Mouse (Mus musculus) adrenal gland, postnatal 14 days (tissue): ENCODE results near the gene Tmem255b. TPM values are rescaled to one million over a fixed set of nuclear protein-coding genes. Genes with fewer than 3 reads are reported as not detected.

Experiments used
- DNase-seq: peaks from one replicate; pipeline ENCODE4 v3.0.0; 2021; ENCODE audit warnings: mixed read lengths
- long read RNA-seq, 2 experiments: library from polyadenylated mRNA; stranded (forward); transcript quantifications; one replicate each; pipeline ENCODE4 v2.0.0; 2021
- total RNA-seq: library from RNA; stranded (reverse); gene quantifications from 2 replicates; pipeline ENCODE4 v1.2.3, GENCODE M21; 2021

The Tmem255b gene
- total RNA-seq, result 3.1 and 3.6 TPM in 2 replicates
- long read RNA-seq, experiment 1, partial matches to known transcripts, result 0 of 5 reads
- long read RNA-seq, experiment 1, other reads (novel, unspliced or antisense), result 3 of 5 reads
- long read RNA-seq, experiment 2, partial matches to known transcripts, result 2 of 8 reads
- long read RNA-seq, experiment 2, other reads (novel, unspliced or antisense), result 3 of 8 reads

GRCm38 (mm10) chr8:13434889-13435288 is at the start of gene Tmem255b:
Gene Tmem255b, plus strand, starts transcription at chr8:13435189.
- no peak for DNase-seq

- no peak for DNase-seq
These were observed 48.6 kb upstream of the Tmem255b start for GRCm38 (mm10) chr8:13386366-13386765.

GRCm38 (mm10) chr8:13387728-13388127 is 47.3 kb upstream of the Tmem255b start:
- DNase-seq, result no peak

GRCm38 (mm10) chr8:13388744-13389143 is 46.2 kb upstream of the Tmem255b start:
- no peak for DNase-seq

- DNase-seq, result no peak
These were observed 41.1 kb upstream of the Tmem255b start for GRCm38 (mm10) chr8:13393869-13394268.

- no peak for DNase-seq
These were observed 38.3 kb upstream of the Tmem255b start, which contains the start of gene Atp4b for GRCm38 (mm10) chr8:13396725-13397124. Gene Atp4b, minus strand, starts transcription at chr8:13396825.

- no peak for DNase-seq
These were observed 31.5 kb upstream of the Tmem255b start for GRCm38 (mm10) chr8:13403517-13403916.

- no peak for DNase-seq
These were observed 30.3 kb upstream of the Tmem255b start, which contains the start of gene Grk1 for GRCm38 (mm10) chr8:13404666-13405131. Gene Grk1, plus strand, starts transcription at chr8:13405081.

- DNase-seq, result no peak
These were observed 29.0 kb upstream of the Tmem255b start for GRCm38 (mm10) chr8:13406011-13406410.

GRCm38 (mm10) chr8:13411597-13411996 is 23.4 kb upstream of the Tmem255b start:
- DNase-seq, result peak; percentile 82

GRCm38 (mm10) chr8:13412891-13413558 is 22.0 kb upstream of the Tmem255b start:
- peak; percentile 69 for DNase-seq

GRCm38 (mm10) chr8:13413823-13414390 is 21.1 kb upstream of the Tmem255b start:
- no peak for DNase-seq

- DNase-seq, result no peak
These were observed 19.1 kb upstream of the Tmem255b start for GRCm38 (mm10) chr8:13415879-13416278.

- peak; percentile 31 for DNase-seq
These were observed 15.8 kb upstream of the Tmem255b start for GRCm38 (mm10) chr8:13419111-13419639.

- DNase-seq, result peak; percentile 61
These were observed 14.0 kb upstream of the Tmem255b start for GRCm38 (mm10) chr8:13420970-13421369.

- DNase-seq, result no peak
These were observed 7.6 kb upstream of the Tmem255b start for GRCm38 (mm10) chr8:13427351-13427750.

GRCm38 (mm10) chr8:13428156-13428555 is 6.8 kb upstream of the Tmem255b start:
- no peak for DNase-seq

GRCm38 (mm10) chr8:13430412-13430811 is 4.6 kb upstream of the Tmem255b start:
- peak; percentile 16 for DNase-seq

GRCm38 (mm10) chr8:13430866-13431265 is 4.1 kb upstream of the Tmem255b start:
- DNase-seq, result no peak

GRCm38 (mm10) chr8:13433130-13433529 is 1.9 kb upstream of the Tmem255b start:
- no peak for DNase-seq

GRCm38 (mm10) chr8:13436052-13436451 is 1.1 kb downstream of the Tmem255b start:
- no peak for DNase-seq

- no peak for DNase-seq
These were observed 2.5 kb downstream of the Tmem255b start for GRCm38 (mm10) chr8:13437531-13437930.

GRCm38 (mm10) chr8:13442152-13442551 is 7.2 kb downstream of the Tmem255b start:
- DNase-seq, result no peak
